Mouse (Mus musculus): Measurements from ENCODE around the gene Ssu72. TPM values are rescaled to one million over a fixed set of nuclear protein-coding genes. Genes with fewer than 3 reads are reported as not detected.
A peak's percentile ranks its signal among the peaks of the same experiment; 100 is the strongest.
"Not testable (repeated sequence)": the region's sequence is repeated elsewhere in the genome, so short reads cannot be mapped to it uniquely, and the experiment has no call there.

Ssu72 gene
- polyA plus RNA-seq, 1 experiment from 2014 or later: 141 TPM

DNA sequence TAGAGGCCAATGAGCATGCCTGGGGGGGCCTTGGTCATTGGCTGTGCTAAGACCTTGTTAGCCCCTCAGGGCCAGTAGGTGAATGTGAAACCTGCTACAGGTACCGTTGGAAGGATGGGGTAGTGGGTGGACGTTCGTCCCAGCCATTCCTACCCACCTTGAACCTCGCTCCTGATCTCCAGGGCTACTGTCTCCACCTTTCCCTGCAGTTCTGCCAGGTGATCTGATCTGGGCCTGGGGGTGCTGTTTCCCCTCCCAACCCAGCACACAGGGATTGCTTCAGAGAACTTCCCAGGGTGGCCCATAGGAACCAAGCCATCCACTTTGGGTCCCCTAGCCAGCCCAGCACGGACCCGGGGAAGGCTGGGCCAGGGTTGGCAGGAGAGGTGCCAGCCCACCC lies 34.6 kb downstream of the Ssu72 start:
- no peak for ATAC-seq (ENCODE audit: insufficient read depth, low FRiP score, low read depth)
- Histone ChIP-seq H3K4me2 (no peak overlapping the region), H3K9ac (no peak overlapping the region), H3K9me3 (no peaks in the 10 kb centered on the region), H3K27me3 (replicated peaks) (no peaks in the 10 kb centered on the region), H3K36me3 (peaks cover 31% of the 10 kb centered on the region; the same call in 1 of the 2 replicates), H3K4me1 (peaks cover 9% of the 10 kb centered on the region; the same call in 1 of the 2 replicates), H3K27ac (no peak overlapping the region), H3K4me3 (replicated peaks) (no peak overlapping the region)
- 80% methylated on average over 6 of the region's 6 CpGs for WGBS

DNA sequence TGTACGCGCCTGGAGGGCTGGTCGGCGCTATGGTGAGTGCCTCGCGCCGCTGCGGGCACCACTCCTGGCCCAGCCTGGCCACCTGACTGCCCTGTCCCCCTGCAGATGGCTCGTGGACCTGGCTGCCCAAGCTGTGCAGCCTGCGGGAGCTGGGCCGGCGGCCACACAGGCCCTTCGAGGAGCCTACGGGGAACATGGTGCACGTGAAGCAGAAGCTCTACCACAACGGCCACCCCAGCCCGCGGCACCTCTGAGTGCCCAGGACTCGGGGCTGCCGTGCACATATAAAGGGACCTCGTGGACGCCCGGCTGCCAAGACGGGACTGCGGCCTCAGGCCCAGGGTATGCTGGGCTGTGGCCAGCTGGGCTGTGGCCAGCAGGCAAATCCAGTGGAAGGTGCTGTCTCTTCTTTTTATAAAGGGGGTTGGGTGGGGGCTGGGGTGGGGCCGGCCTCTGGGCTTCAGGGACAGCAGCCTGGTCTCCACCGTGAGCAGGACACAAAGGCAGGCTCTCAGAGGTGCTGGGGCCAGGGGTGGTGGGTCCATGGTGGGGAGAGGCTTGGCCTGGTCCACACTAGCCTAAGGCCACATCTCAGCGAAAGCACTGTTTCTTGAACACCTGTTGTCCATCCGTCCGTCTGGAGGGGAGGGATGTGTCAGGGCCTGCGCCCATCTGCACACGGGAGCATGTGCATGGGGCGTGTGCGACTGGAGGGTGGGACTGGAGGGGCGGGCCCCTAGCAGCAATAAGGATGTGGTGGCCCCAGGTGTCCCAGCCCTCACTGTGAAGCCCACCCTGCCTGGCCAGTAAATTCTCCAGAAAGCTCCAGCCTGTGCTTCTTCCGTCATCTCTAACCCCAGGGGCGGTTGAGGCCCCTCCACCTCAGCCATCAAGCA lies 35.4 kb downstream of the Ssu72 start:
- WGBS: 83% methylated on average over 34 of the region's 37 CpGs
- H3K9ac ChIP-seq: no peak overlapping the region
- no peaks in the 10 kb centered on the region for H3K9me3 ChIP-seq
- H3K36me3 ChIP-seq: peaks cover 38% of the 10 kb centered on the region; the same call in 1 of the 2 replicates
- no peak overlapping the region for H3K27ac ChIP-seq
- no peak for ATAC-seq (ENCODE audit: insufficient read depth, low FRiP score, low read depth)
- no peak overlapping the region for H3K4me2 ChIP-seq
- H3K4me1 ChIP-seq: peaks cover 9% of the 10 kb centered on the region; the same call in 1 of the 2 replicates
- no peaks in the 10 kb centered on the region for H3K27me3 ChIP-seq (replicated peaks)
- no peak overlapping the region for H3K4me3 ChIP-seq (replicated peaks)

DNA sequence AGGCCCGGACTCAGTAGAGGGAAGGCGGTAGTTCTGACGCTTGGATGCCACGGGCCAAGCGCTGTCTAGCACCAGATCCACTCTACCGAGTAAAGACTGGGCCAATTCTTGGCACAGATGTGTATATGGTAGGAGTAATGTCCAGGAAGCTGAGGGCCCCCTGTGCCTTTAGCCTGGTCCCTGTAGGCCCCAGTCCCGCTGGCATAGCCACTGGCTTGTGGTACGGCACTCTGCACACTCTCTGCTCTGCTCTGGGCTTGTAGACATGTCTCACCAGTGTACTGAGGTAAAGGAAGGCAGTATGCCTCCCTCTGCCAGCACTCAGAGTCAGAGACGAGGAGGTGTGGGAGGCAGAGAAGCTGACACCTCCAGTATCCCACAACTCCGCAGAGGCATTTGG lies 36.1 kb downstream of the Ssu72 start:
- WGBS: 85% methylated on average over 10 of the region's 10 CpGs
- ATAC-seq (ENCODE audit: insufficient read depth, low FRiP score, low read depth); H3K4me3 ChIP-seq (replicated peaks); H3K9me3 ChIP-seq; H3K27ac ChIP-seq; H3K9ac ChIP-seq; H3K4me2 ChIP-seq; H3K4me1 ChIP-seq; H3K27me3 ChIP-seq (replicated peaks): not testable (repeated sequence)
- peaks cover 41% of the 10 kb centered on the region; the same call in 1 of the 2 replicates for H3K36me3 ChIP-seq

DNA sequence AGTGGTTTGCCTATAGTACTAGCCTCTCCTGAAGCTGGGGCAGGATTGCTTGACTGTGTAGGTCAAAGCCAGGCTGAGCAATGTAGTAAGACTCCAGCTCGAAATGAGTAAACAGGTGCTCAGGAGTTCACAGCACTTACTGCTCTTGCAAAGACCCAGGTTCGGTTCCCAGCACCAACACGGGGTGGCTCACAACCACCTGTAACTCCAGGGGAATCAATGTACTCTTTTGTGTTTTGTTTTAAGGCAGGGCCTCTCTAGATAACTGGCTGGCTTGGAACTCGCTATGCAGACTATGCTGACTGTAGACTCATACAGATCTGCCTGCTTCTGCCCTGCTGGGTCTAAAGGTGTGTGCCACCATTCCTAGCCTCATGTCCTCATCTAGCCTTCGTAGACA lies 38.1 kb downstream of the Ssu72 start:
- no peaks in the 10 kb centered on the region for H3K27me3 ChIP-seq (replicated peaks)
- H3K36me3 ChIP-seq: peaks cover 47% of the 10 kb centered on the region
- WGBS: 85% methylated on average over 5 of the region's 5 CpGs
- H3K9me3 ChIP-seq: no peaks in the 10 kb centered on the region
- no peak overlapping the region for H3K4me3 ChIP-seq (replicated peaks)
- H3K4me2 ChIP-seq: no peak overlapping the region
- no peak overlapping the region for H3K9ac ChIP-seq
- no peak for ATAC-seq (ENCODE audit: insufficient read depth, low FRiP score, low read depth)
- no peak overlapping the region for H3K27ac ChIP-seq
- no peaks in the 10 kb centered on the region for H3K4me1 ChIP-seq

DNA sequence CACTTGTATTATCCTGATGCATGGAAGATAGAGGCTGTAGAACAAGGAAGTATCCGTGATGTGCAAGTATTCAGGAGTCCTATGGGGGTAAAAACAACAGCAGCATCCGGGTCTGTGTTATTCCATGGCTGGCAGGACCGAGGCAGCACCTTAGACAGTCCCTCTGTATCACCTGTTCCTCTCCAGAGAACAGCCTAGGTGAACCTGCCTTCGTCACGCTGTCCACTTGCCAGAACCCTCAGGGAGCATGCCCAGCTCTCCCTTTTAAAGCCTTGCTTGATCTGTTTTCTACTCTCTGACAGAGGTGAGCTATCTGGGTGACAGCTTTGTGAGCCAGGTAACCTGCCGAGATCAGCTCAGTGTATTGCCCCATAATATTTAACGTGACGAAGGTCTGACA lies 39.9 kb downstream of the Ssu72 start:
- no peaks in the 10 kb centered on the region for H3K9me3 ChIP-seq
- H3K9ac ChIP-seq: no peak overlapping the region
- no peak overlapping the region for H3K4me2 ChIP-seq
- H3K4me1 ChIP-seq: no peaks in the 10 kb centered on the region
- H3K36me3 ChIP-seq: peaks cover 64% of the 10 kb centered on the region
- H3K4me3 ChIP-seq (replicated peaks): no peak overlapping the region
- WGBS: 85% methylated on average over 8 of the region's 8 CpGs
- H3K27me3 ChIP-seq (replicated peaks): no peaks in the 10 kb centered on the region
- ATAC-seq (ENCODE audit: insufficient read depth, low FRiP score, low read depth): no peak
- H3K27ac ChIP-seq: no peak overlapping the region

DNA sequence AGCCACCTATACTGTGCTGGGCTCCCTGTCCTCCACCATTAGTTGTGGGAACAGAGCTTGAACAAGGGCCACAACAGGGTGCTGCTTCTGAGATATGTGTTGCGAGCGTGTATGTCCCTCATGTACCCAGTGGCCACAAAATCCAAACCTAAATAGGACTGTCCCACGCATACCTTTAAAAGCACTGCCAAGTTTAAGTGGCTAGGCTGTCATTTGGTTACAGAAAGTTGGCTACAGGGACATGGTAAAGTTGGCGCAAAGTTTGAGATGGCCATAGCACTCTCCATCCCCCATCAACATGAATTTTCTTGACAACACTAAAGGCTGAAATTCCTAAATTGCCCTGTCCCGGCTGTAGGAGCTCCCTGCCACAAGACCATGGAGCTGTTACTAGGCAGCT lies 40.5 kb downstream of the Ssu72 start:
- Histone ChIP-seq H3K27me3 (replicated peaks) (no peaks in the 10 kb centered on the region), H3K36me3 (peaks cover 63% of the 10 kb centered on the region), H3K4me1 (no peaks in the 10 kb centered on the region), H3K9ac (no peak overlapping the region), H3K9me3 (no peaks in the 10 kb centered on the region), H3K4me3 (replicated peaks) (no peak overlapping the region), H3K27ac (no peak overlapping the region), H3K4me2 (no peak overlapping the region)
- 90% methylated on average over 5 of the region's 5 CpGs for WGBS
- ATAC-seq (ENCODE audit: insufficient read depth, low FRiP score, low read depth): no peak

DNA sequence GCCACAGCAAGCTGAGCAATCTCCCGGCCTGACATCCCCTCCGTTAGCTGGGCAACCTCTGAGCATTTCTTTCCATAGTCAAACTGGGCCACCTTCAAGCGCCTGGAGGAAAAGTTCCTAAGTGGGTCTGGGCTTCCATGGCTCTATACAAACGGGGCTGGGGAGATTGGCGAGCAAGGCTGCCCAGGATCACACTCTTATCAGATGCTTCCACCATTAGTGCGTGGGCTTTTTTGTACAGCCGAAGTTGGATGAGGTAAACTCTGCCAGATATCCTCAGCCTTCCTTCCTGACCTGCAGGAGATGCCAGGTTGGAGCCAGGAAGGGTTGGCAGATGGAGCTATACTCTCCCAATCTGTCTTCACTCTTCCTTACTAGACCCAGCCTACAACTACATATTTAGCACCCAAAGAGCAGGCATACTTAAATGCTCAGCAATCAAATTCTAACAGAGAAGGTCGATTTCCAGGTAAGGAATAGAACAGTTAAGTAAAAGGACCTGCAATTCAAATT lies 41.5 kb downstream of the Ssu72 start:
- H3K4me1 ChIP-seq: no peaks in the 10 kb centered on the region
- no peaks in the 10 kb centered on the region for H3K27me3 ChIP-seq (replicated peaks)
- H3K27ac ChIP-seq: no peak overlapping the region
- ATAC-seq (ENCODE audit: insufficient read depth, low FRiP score, low read depth): no peak
- no peak overlapping the region for H3K4me2 ChIP-seq
- WGBS: 81% methylated on average over 8 of the region's 8 CpGs
- H3K4me3 ChIP-seq (replicated peaks): no peak overlapping the region
- H3K9ac ChIP-seq: no peak overlapping the region
- peaks cover 68% of the 10 kb centered on the region for H3K36me3 ChIP-seq
- H3K9me3 ChIP-seq: no peaks in the 10 kb centered on the region

DNA sequence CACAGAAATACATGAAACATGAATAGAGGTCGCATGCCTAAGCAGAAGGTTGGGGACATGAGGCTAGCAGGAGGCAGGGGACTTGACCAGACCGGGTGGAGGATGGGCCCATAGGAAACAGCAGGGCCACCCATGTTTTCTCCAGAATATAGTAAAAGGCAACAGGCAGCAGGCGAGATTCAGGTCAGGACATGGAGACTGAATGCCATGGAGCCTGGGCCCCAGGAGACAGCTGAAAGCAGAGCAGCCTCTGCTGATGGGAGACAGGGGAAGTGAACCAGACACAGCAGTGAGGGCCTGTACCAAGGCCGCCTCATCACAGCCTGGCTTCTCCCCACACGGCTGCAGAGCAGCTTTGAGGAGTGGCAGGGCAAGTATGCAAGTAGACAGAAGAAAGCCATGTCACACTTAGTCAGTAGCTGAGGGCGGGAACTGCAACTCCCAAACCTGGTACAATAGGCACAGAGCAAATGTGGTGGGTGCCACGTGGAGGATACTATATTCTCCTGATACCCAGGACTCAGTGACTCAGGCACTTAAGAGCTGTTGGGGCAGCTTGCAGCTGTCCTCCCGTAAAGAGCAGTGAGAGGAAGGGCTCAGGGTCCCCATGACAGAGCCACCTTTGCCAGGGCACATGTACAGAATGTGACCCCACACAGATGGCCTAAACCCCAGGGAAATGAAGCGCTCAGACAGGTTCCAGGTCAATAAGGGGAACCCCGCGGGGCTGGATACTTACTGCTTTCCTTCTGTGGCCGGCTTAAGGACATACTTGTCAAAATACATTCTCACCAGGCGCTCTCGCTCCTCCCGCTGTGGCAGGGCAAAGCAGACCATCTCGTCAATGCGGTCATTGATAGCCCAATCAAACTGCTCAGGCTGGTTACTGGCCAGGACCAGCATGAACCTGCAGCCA lies 42.2 kb downstream of the Ssu72 start:
- Histone ChIP-seq H3K4me3 (replicated peaks) (no peak overlapping the region), H3K27ac (no peak overlapping the region), H3K4me2 (no peak overlapping the region), H3K9me3 (no peaks in the 10 kb centered on the region), H3K36me3 (peaks cover 70% of the 10 kb centered on the region), H3K27me3 (replicated peaks) (no peaks in the 10 kb centered on the region), H3K9ac (no peak overlapping the region), H3K4me1 (no peaks in the 10 kb centered on the region)
- no peak for ATAC-seq (ENCODE audit: insufficient read depth, low FRiP score, low read depth)
- WGBS: 89% methylated on average over 17 of the region's 17 CpGs

DNA sequence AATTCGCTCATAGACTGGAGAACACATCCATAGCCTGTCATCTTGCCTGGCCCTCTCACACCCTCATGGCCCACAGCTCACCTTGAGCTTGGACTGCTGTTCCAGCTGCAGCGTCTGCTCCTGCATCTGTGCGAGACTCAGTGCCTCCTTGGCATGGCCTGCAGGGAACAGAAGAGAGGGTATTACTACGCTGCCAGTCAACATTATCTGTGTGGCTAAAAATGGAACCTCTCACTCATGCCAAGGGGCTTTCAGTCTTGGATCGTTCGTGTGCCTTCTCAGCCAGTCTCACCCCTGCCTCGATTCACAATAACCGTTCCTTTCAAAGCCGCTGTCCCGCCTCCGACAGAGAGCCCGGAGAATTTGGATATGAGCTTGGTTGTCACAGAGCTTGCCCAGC lies 52.4 kb downstream of the Ssu72 start:
- H3K4me2 ChIP-seq: no peak overlapping the region
- H3K27me3 ChIP-seq (replicated peaks): no peaks in the 10 kb centered on the region
- H3K9ac ChIP-seq: no peak overlapping the region
- peaks cover 34% of the 10 kb centered on the region for H3K36me3 ChIP-seq
- no peak overlapping the region for H3K4me3 ChIP-seq (replicated peaks)
- WGBS: 92% methylated on average over 12 of the region's 12 CpGs
- no peak overlapping the region for H3K27ac ChIP-seq
- H3K9me3 ChIP-seq: no peaks in the 10 kb centered on the region
- ATAC-seq (ENCODE audit: insufficient read depth, low FRiP score, low read depth): no peak
- H3K4me1 ChIP-seq: peaks cover 13% of the 10 kb centered on the region

DNA sequence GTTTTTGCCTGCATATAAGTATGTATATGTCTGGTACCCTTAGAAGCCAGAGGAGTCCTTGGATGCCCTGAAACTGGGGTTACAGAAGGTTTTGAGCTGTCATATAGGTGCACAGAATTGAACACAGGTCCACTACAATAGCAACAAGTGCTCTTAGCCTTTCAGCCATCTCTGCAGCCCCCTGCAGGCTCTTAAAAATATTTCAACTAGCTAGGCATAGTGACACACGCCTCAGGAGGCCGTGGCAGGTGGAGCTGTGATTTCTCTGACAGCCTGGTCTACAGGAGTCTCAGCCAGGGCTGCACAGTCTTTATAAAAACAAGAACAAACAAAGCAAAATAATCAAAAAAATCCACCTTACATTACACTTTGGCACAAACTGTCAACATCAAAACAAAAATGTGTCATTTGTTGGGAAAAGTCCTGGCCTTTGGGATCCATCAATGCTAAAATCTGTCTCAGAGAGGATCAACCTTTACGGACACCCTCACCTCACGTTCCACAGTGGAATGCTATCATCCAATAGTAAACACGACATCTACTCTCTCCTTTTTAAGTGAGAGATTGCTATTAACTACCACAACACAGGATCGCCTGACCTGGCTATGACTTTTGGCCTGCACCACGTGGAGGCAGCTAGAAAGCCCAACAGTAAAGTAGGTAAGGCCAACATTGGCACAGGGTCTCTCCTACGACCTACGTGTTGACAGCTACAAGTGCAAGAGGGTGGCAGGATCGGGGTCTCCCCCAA lies 55.4 kb downstream of the Ssu72 start:
- Histone ChIP-seq H3K9ac (peak overlapping the region; percentile 73; the same call in 1 of the 2 replicates), H3K4me1 (peaks cover 13% of the 10 kb centered on the region), H3K27me3 (replicated peaks) (no peaks in the 10 kb centered on the region), H3K4me3 (replicated peaks) (peak overlapping the region; percentile 78), H3K9me3 (no peaks in the 10 kb centered on the region), H3K4me2 (peak overlapping the region; percentile 98), H3K27ac (no peak overlapping the region; the same call in 1 of the 2 replicates), H3K36me3 (peaks cover 11% of the 10 kb centered on the region; the same call in 1 of the 2 replicates)
- WGBS: 2% methylated on average over 10 of the region's 10 CpGs
- ATAC-seq (ENCODE audit: insufficient read depth, low FRiP score, low read depth): no peak; the same call in 1 of the 2 replicates
